Mouse (Mus musculus) layer of hippocampus, adult 9-10 months (tissue): ENCODE results near the gene Heatr3.

ENCODE experiments used
- DNase-seq: peaks from one replicate; pipeline ENCODE4 v3.0.0; 2022; ENCODE audit warnings: low spot score

Heatr3 gene

DNA sequence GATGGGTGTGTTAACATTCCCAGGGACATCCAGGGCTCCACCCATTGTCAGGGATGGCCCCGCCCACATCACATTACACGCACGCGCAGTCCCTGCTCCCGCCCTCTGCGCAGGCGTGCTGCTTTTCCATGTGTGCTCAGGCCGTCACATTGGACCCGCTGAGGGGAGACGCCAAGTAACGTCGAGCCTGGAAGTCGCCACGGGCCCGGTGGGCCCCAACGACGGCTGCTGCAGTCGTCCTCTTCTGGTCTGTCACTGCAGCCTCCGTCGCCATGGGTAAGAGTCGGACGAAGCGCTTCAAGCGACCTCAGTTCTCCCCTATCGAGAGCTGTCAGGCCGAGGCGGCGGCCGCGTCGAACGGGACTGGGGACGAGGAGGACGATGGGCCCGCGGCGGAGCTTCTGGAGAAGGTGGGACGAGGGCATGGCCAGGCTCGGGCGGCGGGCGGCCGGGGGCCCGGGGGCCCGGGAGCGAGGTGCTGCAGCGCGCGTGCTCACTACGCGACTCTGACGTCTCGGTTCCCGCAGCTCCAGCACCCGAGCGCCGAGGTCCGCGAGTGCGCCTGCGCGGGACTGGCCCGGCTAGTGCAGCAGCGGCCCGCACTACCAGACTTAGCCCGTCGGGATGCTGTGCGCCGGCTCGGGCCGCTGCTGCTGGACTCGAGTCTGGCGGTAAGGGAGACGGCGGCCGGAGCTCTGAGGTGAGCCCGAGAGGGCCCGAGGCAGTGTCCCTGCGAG is at the start of gene Heatr3:
TSS of gene Heatr3 (plus strand) at position 108 of the 737 bp plus-strand sequence.
- peak; percentile 96 for DNase-seq

DNA sequence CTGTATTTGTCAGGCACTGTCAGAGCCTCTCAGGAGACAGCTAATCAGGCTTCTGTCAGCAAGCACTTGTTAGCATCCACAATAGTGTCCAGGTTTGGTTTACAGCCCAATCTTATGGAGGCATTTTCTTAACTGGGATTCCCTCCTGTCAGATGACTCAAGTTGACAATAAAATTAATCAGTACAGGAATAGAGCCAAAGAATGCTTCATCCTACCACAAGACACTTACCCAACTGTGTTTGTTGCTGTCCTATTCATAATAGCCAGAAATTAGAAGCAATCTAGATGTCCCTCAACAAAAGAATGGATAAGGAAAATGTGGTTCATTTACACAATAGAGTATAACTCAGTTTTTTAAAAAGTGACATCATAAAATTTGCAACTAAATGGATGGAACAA is 49.6 kb upstream of the Heatr3 start:
- no peak for DNase-seq

DNA sequence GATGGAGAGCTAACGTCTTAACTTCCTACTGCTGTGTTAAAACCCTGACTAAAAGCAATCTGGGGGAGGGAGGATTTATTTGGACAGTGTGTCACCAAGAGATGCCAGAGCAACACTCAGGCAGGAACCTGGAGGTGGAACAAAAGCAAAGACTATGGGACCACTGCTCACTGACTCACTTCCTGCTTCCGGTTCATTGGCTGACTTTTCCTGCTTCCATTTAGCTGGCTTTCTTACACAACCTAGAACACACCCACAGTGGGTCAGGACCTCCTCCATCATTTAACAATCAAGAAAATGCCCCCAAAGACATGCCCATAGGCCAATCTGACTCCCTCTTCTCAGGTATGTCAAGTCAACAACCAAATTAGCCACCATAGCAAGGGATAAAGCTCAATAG is 46.0 kb upstream of the Heatr3 start:
- no peak for DNase-seq

DNA sequence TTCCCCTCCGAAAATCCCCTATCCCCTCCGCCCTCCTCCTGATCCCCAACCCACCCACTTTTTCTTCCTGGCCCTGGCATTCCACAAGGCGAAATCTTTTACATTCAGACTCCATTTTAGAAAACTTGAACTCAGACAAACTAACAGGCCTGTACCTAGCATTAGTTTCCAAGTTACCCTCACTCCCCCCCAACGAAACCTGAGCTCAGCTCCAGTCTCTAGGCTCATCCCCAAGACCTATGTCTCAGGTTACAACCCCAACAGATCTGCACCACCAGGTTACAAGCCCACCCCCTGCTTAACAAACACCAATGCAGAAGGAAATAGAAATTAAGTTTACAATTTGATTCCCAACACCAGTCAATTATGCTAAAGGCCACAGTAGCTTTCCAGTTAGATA is 44.3 kb upstream of the Heatr3 start:
- DNase-seq = no peak

DNA sequence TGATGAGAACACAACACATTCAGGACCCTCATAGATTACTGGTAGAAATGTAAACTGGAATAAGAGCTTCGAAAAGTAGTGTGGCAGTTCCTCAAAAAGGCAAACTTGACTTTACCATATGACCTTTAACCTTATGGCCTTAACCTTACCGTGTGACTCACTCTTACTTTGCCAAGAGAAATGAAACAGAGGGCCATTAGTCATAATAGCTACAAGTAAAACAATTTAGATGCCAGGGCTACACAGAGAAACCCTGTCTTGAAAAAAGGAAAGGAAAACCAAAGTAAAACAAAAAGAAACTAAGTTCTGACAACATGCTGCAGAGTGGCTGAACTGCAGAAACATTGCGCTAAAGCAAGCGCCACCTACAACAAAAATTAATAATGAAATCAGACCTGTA is 38.8 kb upstream of the Heatr3 start:
- no peak for DNase-seq

DNA sequence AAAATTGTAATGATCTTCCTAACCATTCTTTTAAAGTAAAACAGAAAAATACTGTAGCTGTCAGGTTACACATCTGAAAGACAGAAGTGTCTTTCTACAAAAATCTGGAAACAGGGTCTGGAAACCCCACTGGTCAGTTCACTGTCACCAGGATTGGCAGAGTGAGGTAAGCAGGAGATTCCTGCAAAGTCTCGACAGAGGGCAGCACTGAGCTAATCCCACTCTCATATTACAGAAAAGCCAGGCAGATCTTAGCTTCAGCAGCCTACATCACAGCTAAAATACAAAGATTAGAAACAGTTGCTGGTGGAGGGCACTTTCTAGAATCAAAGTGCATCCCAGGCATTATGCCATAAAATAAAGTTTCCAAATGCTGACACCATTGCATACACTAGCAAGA is 38.1 kb upstream of the Heatr3 start:
- peak; percentile 15 for DNase-seq

DNA sequence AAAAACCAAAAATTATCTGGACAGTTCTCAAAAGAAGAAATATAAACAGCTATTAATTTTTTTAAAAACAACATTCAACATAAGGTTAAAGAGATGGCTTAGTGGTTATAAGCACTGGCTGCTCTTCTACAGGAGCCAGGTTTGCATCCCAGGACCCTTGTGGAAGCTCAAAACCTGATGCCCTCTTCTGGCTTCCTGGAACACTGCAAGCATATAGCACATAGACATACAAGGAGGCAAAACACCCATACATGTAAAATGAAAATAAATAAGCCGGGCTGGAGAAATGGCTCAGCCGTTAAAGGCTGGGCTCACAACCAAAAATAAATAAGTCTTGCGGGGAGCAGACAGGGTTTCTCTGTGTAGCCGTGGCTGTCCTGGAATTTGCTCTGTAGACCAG is 28.4 kb upstream of the Heatr3 start:
- no peak for DNase-seq

DNA sequence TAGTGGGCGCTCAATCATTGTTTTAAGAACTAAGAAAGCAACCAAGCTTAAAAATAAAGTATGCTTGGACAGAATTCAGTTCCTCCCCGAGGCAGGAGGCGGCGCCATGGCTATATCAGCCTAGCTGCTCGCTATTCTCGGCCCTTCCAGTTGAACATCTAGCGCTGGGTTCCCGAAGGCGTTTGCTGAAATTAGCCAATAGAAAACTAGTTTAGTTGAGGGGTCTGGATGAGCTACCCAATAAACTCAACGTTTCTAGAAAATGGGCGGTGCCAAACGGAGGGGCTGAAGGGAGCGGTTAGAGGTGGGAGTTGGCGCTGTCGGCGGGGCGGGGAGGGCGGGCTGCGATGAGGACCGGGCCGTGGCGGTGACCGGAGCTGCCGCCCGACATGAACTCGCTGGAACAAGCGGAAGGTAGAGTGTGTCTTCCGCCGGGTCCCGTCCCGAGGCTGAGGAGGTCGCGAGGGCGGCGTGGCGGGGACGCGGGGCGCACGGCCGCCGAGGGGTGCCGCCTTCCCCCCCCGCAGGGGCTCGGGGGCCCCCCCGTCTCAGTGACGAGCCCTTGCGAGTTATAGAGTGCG is 19.1 kb upstream of the Heatr3 start, which contains the start of gene Cnep1r1:
TSS of gene Cnep1r1 (plus strand) at position 314 of the 581 bp plus-strand sequence.
- peak; percentile 99 for DNase-seq

DNA sequence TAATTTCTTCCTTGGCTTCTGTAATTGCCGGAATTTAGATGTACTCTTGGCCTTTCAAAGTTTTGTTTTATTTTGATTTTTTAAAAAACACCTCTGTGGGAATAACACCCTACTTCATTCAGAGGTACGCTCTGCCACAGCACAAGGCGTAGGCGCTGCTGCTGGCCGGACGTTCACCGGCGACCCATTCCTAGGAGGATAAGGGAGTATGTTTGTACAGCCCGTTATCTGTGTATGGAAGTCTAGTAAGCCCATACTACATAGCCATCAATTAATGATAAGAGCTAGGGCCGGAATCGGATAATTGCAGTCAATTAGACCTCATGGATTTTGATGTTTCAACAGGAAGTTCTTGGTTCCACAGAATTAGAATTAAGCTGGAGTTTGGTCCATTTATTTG is 18.6 kb upstream of the Heatr3 start:
- no peak for DNase-seq

DNA sequence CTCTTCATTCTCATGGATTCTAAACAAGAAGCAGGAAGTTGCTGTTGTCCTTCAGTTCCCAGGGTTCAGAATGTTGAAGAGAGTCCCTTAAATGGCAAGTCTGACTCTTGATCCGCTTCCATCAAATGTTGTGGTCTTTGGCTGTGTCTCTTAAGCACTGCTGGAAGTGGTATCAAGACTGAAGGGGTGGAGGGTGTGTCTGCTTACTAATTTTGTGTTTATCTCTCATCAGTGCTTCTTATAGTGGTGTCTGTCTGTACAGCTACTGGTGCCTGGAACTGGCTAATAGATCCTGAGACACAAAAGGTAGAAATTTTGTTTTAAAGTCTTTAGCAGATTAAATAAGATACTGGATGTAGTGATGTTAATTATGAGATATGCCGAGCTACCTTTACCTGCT is 12.8 kb upstream of the Heatr3 start:
- DNase-seq = no peak

DNA sequence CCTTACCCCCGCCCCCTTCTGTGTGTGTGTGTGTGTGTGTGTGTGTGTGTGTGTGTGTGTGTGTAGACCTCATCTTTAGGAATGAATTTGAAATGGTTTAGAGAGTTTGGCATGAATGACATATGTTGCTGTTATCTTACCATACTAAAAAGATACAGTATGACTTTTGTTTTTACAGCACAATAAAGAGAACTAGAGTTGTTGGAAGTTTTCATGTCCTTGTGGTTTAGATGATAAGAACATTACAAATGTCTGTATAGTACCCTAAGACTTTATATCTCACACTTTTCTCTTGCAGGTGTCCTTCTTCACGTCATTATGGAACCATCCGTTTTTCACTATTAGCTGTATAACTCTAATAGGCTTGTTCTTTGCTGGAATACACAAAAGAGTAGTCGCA is 8.3 kb upstream of the Heatr3 start:
- DNase-seq = no peak

DNA sequence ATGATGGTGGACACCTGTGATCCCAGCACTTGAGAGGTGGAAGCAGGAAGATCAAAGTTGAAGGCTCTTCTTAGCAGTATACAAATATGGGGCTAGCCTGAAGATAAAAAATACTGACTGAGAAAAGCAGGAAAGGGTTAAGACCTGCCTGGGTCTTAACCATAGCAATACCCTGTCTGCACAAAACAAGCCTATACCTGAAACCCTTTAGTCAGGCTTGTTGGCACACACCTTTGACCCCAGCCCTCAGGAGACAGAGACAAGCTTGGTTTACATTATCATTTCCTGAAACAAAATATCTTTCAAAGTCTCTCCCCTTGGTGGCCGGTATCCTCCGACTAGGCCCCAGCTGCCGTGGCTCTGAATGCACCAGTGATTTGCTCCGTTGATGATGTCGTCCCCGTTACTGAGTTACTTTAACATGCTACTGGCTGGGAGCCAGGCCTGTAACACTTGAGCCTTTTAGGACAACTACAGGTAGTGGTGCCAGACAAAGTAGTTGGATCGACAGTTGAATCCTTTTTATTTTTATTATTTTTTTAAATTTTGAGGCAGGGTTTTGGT is 6.8 kb upstream of the Heatr3 start:
- no peak for DNase-seq

DNA sequence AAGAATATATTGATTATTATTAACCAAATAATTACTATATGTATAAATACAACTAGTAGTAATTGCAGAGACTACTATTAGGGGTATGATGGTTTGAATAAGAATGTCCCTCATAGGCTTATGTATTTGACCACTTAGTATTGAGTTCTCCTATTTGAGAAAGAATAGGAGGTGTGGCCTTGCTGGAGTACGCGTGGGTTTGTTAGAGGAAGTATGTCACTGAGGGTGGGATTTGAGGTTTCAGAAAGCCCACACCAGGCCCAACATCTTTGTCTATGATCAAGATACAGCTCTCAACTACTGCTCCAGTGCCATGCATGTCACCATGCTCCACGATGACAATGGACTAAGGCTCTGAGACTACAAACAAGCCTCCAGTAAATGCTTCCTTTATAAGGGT is 1.6 kb downstream of the Heatr3 start:
- no peak for DNase-seq

DNA sequence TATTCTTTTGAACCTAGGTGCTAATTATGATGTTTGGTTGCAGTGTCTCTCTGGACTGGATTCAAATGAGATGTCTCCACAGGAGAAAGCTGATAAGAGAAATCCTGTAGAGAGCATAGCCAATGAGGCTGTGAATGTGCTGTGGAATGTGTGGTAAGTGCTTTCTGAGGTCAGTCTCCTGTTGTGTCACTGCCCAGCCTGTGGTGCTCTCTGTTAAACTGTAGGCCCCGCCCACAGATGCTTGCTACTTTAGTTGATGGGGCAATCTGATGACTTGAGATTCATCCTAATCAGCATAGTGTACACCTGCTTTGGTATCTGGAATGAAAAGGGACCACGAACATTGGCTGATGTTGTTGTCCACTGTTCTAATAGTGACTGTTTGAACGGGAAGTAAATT is 4.0 kb downstream of the Heatr3 start:
- no peak for DNase-seq

DNA sequence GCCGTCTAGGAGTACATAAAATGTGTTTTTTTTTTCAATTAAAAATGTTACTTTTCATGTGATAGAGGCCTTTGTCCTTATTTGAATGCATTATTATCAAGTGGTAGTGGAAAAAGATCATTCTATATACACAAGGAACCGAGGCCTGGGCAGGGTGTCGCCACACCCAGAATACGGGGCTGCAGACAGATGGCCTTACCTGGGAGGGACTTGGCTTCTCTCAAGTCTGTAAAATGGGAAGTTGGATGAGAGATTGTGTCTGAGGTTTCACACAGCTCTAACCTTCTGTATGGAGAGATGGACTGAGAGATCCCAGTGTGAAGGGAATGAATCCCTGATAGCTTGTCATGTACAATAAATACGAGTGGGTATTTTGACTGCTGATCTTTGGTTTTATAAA is 6.4 kb downstream of the Heatr3 start:
- DNase-seq = no peak

DNA sequence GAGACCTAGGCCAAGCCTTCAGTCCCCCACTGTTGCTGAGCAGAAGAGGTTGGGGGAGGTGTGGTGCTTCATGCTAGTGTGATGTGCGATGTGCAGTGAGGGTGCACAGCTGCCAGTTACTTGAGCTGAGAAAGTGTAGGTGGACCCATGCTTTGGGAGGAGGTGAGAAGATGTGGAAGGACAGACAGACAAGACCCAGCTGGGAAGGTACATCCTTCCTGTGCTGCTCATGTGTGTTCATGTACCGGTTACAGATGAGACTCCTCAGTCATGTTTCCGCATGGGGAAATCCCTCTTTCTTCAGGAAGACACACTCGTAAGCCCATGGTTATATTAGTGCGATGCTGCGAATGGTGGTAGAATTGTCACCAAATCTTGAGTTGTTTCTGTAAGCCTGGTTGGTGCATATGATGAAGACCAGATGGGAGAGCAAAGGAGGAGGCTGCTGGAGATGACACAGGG is 13.3 kb downstream of the Heatr3 start:
- DNase-seq = no peak

DNA sequence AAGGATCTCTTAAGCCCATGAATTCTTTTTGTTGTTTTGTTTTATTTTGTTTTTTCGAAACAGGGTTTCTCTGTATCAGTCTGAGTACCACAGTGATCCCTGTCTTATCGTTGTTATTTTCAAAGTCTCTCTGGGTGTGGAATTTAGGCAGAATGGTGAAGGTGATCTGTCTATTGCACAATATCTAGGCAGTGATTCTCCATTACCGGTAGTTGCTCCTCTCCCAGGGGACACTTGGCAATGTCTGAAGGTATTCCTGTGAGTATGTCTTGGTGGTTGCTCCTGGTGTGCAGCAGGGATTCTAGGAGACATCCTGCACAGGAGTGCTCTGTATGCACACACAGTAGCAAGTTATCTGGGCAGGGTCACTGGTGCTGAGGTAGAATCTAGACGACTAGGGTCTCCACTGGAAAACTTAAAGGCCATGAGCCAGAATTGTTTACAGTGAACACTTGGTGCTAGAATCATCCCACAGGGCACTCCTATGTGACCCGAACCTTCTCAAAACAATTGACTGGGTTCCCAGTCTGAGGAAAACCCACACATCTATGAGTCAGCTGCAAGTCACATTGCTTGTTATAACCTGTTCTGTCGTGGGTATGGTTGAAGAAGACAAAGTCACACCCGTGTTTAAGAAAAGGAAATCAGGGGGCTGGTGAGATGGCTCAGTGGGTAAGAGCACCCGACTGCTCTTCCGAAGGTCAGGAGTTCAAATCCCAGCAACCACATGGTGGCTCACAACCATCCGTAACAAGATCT is 22.8 kb downstream of the Heatr3 start:
- DNase-seq = no peak

DNA sequence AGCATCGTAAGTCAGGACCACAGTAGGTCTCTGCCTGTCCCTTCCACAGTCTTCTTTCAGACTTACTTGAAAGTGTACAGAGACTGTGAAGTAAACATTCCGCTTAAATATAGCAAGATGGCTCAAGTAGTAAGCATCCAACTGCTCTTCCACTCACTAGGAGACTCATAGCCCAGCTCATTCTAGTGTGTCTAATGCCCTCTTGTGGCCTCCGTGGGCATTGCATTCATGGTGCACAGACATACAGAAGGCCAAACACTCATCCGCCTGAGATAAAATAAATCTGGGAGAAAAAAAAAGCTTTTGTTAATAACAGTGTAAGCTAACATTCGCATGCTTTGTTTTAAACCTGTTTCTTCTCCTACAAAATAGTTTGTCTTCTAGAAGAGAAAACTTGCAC is 23.8 kb downstream of the Heatr3 start:
- peak; percentile 61 for DNase-seq

DNA sequence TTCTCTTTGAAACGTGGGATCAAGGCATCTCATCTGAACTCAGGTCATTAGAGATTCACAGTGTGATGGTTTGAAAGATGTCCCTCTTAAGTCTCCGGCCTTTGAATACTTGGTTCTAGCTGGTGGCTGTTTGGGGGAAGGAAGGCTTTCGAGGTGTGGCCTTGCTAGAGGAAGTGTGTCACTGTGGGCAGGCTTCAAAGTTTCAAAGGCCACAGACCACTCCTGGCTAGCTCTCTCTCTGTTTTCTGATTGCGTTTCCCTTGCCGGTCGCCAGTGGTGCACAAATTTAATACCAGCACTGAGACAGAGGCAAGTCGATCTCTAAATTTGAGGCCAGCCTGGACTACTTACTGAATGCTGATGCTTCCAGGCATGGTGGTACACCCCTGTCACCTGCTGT is 37.6 kb downstream of the Heatr3 start:
- no peak for DNase-seq

DNA sequence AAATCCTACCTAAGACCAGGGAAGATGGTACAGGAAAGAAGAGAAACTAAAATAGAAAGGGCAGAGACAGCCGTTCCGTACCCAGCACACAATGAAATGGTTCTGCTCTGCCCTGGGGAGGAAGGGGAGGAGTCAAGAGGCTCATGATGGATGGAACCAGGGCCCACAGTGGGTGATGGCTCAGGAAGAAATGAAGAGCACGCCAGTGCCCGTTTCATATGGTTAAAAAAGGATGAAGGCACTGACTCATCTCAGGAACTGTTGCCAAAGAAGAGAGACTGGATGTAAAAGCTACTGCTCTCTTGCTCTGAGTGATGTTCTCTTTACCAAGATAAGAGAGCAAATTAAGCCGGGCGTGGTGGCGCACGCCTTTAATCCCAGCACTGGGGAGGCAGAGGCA is 39.6 kb downstream of the Heatr3 start:
- DNase-seq = no peak

DNA sequence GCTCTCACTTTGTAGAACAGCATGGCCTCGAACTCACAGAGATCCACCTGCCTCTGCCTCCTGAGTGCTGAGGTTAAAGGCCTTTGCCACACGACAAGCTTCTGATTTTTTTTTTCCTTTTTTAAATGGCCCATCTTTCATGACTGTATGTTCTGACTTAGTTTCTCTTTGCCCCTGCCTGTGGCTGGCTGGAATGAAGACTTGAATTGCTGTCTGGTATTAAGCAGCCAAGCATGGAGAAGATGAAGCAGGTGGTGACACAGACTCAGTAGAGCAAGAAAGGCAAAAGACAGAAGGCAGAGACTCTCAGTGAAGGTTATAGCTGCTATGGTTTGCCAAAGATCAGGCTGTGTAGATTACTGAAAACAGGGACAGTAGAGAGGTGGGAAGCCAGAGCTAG is 45.5 kb downstream of the Heatr3 start:
- DNase-seq = no peak

DNA sequence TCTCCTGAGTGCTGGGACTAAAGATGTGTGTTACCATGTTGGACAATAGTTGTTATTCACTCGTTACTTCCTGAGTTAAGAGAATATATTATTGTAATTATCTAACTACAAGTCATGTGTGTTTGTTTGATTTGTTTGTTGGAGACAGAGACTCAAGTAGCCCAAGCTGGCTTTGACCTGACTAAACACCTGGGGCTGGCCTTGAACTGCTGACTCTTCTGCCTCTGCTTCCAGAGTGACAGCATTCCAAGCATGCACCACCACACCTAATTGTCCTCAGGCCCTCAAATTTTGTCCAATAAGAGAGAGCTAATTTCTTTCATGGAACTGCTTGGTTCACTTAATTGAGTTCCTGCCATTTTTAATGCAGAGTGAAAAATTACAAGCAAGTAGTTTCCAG is 47.3 kb downstream of the Heatr3 start:
- no peak for DNase-seq

DNA sequence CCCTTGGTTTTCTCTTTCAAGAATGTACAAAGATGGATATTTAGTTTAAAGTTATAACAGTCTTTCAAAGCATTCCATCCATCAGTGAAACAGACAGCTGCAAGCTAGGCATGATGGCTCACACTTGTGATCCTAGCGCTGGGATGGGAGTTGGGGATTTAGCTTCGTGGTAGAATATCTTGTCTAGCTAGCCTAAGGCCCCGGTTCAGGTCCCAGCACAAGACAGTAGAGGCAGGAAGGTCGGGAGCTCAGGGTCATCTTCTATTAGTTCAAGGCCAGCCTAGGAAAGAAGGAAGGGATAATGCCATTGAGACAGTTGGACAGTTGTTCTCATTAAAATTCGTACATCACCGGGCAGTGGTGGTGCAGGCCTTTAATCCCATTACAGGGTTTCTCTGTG is 48.1 kb downstream of the Heatr3 start:
- no peak for DNase-seq
